Mouse (Mus musculus) thymus, adult 2 months (tissue): ENCODE data around the gene Syf2.

Source experiments
- CTCF ChIP-seq: fragments of 200-500 bp; IDR thresholded peaks from 2 replicates; pipeline ENCODE4 v1.5.1; 2012; ENCODE audit warnings: mild to moderate bottlenecking, control low read depth, low read length, moderate library complexity, borderline replicate concordance; ENCODE audit not compliant: control insufficient read depth, poor library complexity, insufficient read depth; ENCODE audit errors: extremely low read depth
- POLR2A ChIP-seq: fragments of 200-500 bp; IDR thresholded peaks from 2 replicates; pipeline ENCODE4 v1.6.1; 2012; ENCODE audit warnings: mild to moderate bottlenecking, low read length, control low read depth, moderate library complexity; ENCODE audit not compliant: control insufficient read depth, poor library complexity, insufficient read depth; ENCODE audit errors: extremely low read depth

- no peak for TF ChIP-seq POLR2A
- no peak for TF ChIP-seq CTCF
Measured at GRCm38 (mm10) chr4:134981959-134982431, 51.3 kb downstream of the Syf2 start.
